Mouse (Mus musculus) heart, adult 2 months (tissue): ENCODE results near the gene Ccdc84. TPM values are rescaled to one million over a fixed set of nuclear protein-coding genes. Genes with fewer than 3 reads are reported as not detected.
"Not testable (repeated sequence)": the region's sequence is repeated elsewhere in the genome, so short reads cannot be mapped to it uniquely, and the experiment has no call there.

ENCODE experiments used
- DNase-seq, 2 experiments: peaks; one replicate each; pipeline ENCODE4 v3.0.0; 2021
- H3K27ac ChIP-seq: fragments of 200-600 bp; 2 replicates; pipeline ENCODE4 v1.8.1; 2022
- H3K27me3 ChIP-seq: fragments of 200-500 bp; 2 replicates; pipeline ENCODE4 v1.6.1; 2012; ENCODE audit warnings: mild to moderate bottlenecking, low read length, inconsistent platforms, mixed read lengths; ENCODE audit not compliant: control insufficient read depth, insufficient read depth
- H3K36me3 ChIP-seq: fragments of 200-500 bp; 2 replicates; pipeline ENCODE4 v1.6.1; 2012; ENCODE audit warnings: low read length, inconsistent platforms; ENCODE audit not compliant: control insufficient read depth, insufficient read depth
- H3K4me1 ChIP-seq: fragments of 200-500 bp; 2 replicates; pipeline ENCODE4 v1.6.1; 2011; ENCODE audit warnings: low read length; ENCODE audit not compliant: control insufficient read depth, insufficient read depth
- H3K4me3 ChIP-seq: fragments of 200-600 bp; 2 replicates; pipeline ENCODE4 v1.8.1; 2022
- H3K79me2 ChIP-seq: fragments of 200-500 bp; replicated peaks from 2 replicates; pipeline ENCODE4 v1.6.1; 2012; ENCODE audit warnings: mild to moderate bottlenecking, inconsistent platforms, low read length, moderate library complexity, mixed read lengths; ENCODE audit not compliant: control insufficient read depth, insufficient read depth
- H3K9ac ChIP-seq: fragments of 200-500 bp; 2 replicates; pipeline ENCODE4 v1.6.1; 2012; ENCODE audit warnings: low read depth, mild to moderate bottlenecking, control low read depth, inconsistent platforms, low read length, mixed read lengths
- CTCF ChIP-seq: fragments of 200-600 bp; IDR thresholded peaks from 2 replicates; pipeline ENCODE4 v1.8.1; 2022; ENCODE audit warnings: antibody characterized with exemption, mild to moderate bottlenecking, moderate library complexity
- EP300 ChIP-seq: fragments of 200-500 bp; IDR thresholded peaks from 2 replicates; pipeline ENCODE4 v1.6.1; 2011; ENCODE audit warnings: low read depth, low read length, control low read depth; ENCODE audit not compliant: insufficient read depth
- POLR2A ChIP-seq: fragments of 200-500 bp; IDR thresholded peaks from 2 replicates; pipeline ENCODE4 v1.6.1; 2011; ENCODE audit warnings: mild to moderate bottlenecking, low read depth, low read length, control low read depth; ENCODE audit not compliant: insufficient read depth
- WGBS: fragments of 180-500 bp; shearing (Covaris S2); methylation state at CpG from one replicate; pipeline ENCODE4 v1.1.7; 2018; 5-methylcytosine and 5-hydroxymethylcytosine counted together
- intact Hi-C: fragments of 180-260 bp; cut with DNase I; formaldehyde crosslinking; loops from one replicate; pipeline ENCODE4 v1.15.1; 2025
- polyA plus RNA-seq: library from polyadenylated mRNA; depleted of rRNA; stranded (reverse); fragments of >200 nt; gene quantifications from 2 replicates; pipeline ENCODE4 v1.2.3, GENCODE M21; 2012
- total RNA-seq, 2 experiments: library from RNA; stranded (reverse); gene quantifications; 2 replicates each; pipeline ENCODE4 v1.2.3; 2021

Ccdc84 gene
- total and polyA plus RNA-seq, 3 experiments: 5.5 to 10.5 (median 5.7) TPM

DNA sequence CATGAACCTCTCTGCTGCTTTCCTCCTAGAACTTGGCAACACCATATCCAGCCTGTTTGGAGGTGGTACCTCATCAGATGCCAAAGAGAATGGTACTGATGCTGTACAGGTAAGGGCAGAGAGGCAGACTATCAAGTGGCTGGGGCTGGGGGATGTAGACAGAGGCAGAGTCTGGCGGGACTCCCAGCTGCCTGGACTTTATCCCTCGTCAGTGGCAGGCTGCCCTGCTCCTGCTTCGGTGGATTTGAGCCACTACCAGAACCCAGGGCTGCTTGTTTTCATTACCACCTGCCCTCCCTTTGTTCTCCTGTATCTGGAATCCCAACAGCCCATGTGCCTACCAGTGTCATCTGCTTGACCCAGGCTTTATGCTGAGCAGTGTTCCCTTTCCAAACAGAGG is 31.1 kb downstream of the Ccdc84 start:
- intact Hi-C loops: loop anchor here (10.0 kb wide), 1 partner anchor 402 kb away; no protein-coding TSS in a partner anchor
- Histone ChIP-seq H3K27ac (no peak overlapping the region), H3K9ac (no peak overlapping the region), H3K27me3 (no peaks in the 10 kb centered on the region), H3K4me3 (no peak overlapping the region), H3K79me2 (no peaks in the 10 kb centered on the region), H3K4me1 (no peaks in the 10 kb centered on the region), H3K36me3 (no peaks in the 10 kb centered on the region)
- 71% methylated on average over 3 of the region's 3 CpGs for WGBS
- TF ChIP-seq EP300 (no peak), POLR2A (no peak), CTCF (no peak)
- no peak for DNase-seq

DNA sequence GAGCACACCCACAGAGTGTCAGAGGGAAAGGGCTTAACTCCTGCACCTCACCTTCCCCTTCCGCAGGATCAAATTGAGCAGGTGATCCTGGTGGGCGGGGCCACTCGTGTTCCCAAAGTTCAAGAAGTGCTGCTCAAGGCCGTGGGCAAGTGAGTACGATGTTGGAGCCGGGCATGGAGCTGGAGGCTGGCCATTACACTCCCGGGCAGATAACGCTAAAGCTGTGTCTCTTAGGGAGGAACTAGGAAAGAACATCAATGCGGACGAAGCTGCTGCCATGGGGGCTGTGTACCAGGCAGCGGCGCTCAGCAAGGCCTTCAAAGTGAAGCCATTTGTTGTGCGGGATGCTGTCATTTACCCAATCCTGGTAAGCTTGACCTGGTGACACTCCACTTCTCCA is 33.8 kb downstream of the Ccdc84 start:
- WGBS: 91% methylated on average over 13 of the region's 13 CpGs
- intact Hi-C loops: loop anchor here (10.0 kb wide), 1 partner anchor 400 kb away; no protein-coding TSS in a partner anchor

DNA sequence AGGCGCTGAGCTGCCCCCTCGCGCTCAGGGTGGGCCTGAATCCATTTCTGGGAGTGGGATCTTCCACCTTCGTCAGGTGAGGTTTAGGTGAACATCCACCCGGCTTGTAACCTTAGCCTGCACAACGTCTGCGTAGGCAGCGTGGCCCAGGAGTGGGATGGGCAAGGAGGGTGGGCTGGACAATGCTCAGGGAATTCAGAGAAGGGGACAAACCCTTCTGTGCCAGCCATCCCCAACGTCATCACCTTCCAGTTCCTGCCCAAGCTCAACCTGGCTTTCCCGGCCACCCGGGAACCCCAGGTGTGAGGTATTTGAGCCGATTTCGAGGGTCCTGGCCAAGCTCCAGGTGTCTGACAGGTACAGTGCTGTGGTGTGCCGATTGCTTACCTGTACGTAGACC is 38.5 kb downstream of the Ccdc84 start:
- Histone ChIP-seq H3K9ac (peak overlapping the region; percentile 79), H3K4me1 (peaks cover 2% of the 10 kb centered on the region), H3K79me2 (no peaks in the 10 kb centered on the region), H3K4me3 (peak overlapping the region; percentile 80), H3K27me3 (no peaks in the 10 kb centered on the region), H3K27ac (peak overlapping the region; percentile 89), H3K36me3 (no peaks in the 10 kb centered on the region)
- 5% methylated on average over 15 of the region's 15 CpGs for WGBS
- TF ChIP-seq EP300 (no peak), CTCF (no peak), POLR2A (no peak)
- intact Hi-C loops: loop anchor here (10.0 kb wide), 1 partner anchor 395 kb away; no protein-coding TSS in a partner anchor
- DNase-seq: no peak

More for the DNA sequence above, 33.8 kb downstream of the Ccdc84 start:
- Histone ChIP-seq H3K79me2 (no peaks in the 10 kb centered on the region), H3K36me3 (no peaks in the 10 kb centered on the region), H3K4me1 (peaks cover 2% of the 10 kb centered on the region), H3K27ac (no peak overlapping the region), H3K9ac (no peak overlapping the region), H3K4me3 (no peak overlapping the region), H3K27me3 (no peaks in the 10 kb centered on the region)
- DNase-seq: no peak
- TF ChIP-seq POLR2A (no peak), CTCF (no peak), EP300 (no peak)

DNA sequence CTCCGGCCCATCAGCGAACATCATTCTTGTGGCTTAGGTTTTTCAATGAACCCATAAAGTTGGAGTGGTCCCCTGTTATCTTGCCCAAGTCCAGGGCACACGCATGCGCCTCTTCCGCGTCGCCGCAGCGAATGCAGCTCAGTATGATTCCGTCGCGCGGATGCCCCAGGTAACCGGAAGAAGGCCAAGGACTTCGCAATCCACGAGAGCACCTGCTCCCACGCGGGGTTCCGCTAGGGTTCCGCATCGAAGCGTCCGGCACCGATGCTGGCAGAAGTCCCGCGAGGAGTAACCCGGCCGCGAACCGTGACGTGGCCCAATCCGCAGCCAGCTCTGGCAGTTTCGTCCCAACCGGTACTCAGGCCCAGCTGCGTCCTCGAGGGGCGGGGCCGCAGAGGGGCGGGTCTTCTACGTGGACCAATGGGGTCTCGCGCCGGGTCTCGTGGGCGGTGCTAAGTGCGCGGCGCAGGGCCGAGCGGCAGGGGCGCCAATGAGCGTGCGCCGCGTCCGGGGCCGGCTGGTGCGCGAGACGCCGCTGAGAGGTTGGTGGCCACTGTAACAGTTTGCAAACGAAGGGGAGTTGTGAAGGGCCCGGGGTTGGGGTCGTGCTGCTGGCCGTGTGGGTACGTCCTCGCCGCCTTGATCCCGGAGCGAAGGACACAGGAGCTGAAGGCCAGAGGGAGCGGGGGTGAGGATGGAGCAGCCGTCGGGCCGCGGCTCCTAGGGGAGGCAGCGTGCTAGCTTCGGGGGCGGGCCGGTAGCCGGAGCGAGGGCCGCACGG is 39.1 kb downstream of the Ccdc84 start, which contains the start of gene Hyou1:
Hyou1 (plus strand) TSS at position 437 of the 781 bp plus-strand sequence.
- no peaks in the 10 kb centered on the region for H3K79me2 ChIP-seq
- no peaks in the 10 kb centered on the region for H3K27me3 ChIP-seq
- DNase-seq: peak; percentile 99 to 100
- peak within 1 kb of the TSS; percentile 79 for H3K9ac ChIP-seq
- intact Hi-C loops: no loop called here
- under 1% methylated on average over 83 of the region's 83 CpGs for WGBS
- no peaks in the 10 kb centered on the region for H3K36me3 ChIP-seq
- peaks cover 2% of the 10 kb centered on the region for H3K4me1 ChIP-seq
- peak within 1 kb of the TSS; percentile 91 for H3K27ac ChIP-seq
- peak within 1 kb of the TSS; percentile 80 for H3K4me3 ChIP-seq
- peak; percentile 54; the same call in 1 of the 2 replicates for TF ChIP-seq EP300
- TF ChIP-seq POLR2A: peak; percentile 86
- TF ChIP-seq CTCF: peak; percentile 69

DNA sequence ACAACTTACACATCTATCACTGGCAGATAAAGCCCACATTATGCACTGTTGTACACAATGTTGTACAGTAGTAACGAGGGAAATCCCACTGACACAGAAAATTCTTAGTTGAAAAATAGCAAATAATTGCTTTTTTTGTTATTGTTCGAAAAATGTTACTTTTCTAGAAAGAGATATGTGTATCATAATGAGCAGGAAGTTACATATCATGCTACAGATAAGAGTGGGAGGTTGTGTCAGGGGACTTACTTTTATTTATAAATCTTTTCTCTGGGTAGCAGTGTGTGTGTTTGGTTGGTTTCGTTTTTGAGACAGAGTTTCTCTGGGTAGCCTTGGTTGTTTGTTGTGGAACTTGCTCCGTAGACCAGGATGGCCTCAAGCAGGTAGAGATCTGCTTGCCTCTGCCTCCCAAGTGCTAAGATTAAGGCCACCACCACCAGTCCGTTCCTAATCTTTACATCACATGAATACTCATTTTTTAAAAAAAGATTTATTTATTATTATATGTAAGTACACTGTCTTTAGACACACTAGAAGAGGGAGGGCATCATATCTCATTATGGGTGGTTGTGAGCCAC is 40.1 kb downstream of the Ccdc84 start:
- DNase-seq: no peak
- intact Hi-C loops: no loop called here
- 68% methylated on average over 5 of the region's 5 CpGs for WGBS
- no peaks in the 10 kb centered on the region for H3K27me3 ChIP-seq
- H3K4me1 ChIP-seq: peaks cover 2% of the 10 kb centered on the region
- H3K27ac ChIP-seq: no peak overlapping the region; the same call in 1 of the 2 replicates
- peak overlapping the region; percentile 80; the same call in 1 of the 2 replicates for H3K4me3 ChIP-seq
- no peak overlapping the region for H3K9ac ChIP-seq
- no peaks in the 10 kb centered on the region for H3K79me2 ChIP-seq
- H3K36me3 ChIP-seq: no peaks in the 10 kb centered on the region
- TF ChIP-seq EP300 (no peak), CTCF (no peak), POLR2A (no peak)

DNA sequence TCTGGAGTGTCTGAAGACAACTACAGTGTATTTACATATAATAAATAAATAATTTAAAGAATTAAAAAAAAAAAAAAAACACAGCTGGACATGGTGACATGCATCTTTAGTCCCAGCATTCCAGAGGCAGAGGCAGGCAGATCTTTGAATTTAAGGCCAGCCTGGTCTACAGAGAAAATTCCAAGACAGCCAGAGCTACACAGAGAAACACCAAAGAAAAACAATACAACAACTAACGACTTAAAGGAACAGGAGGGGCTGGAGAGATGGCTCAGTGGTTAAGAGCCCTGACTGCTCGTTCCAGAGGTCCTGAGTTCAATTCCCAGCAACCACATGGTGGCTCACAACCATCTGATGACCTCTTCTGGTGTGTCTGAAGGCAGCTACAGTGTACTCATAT is 41.0 kb downstream of the Ccdc84 start:
- WGBS: 67% methylated on average over 2 of the region's 2 CpGs
- H3K4me1 ChIP-seq: not testable (repeated sequence)

More for the DNA sequence above, 41.0 kb downstream of the Ccdc84 start:
- H3K79me2 ChIP-seq, intact Hi-C loops, DNase-seq, H3K36me3 ChIP-seq, H3K27me3 ChIP-seq, H3K9ac ChIP-seq, H3K27ac ChIP-seq, H3K4me3 ChIP-seq: not testable (repeated sequence)
